Mouse (Mus musculus): ENCODE results near the gene Ttc5.
"Not testable (repeated sequence)": the region's sequence is repeated elsewhere in the genome, so short reads cannot be mapped to it uniquely, and the experiment has no call there.

Gene Ttc5

DNA sequence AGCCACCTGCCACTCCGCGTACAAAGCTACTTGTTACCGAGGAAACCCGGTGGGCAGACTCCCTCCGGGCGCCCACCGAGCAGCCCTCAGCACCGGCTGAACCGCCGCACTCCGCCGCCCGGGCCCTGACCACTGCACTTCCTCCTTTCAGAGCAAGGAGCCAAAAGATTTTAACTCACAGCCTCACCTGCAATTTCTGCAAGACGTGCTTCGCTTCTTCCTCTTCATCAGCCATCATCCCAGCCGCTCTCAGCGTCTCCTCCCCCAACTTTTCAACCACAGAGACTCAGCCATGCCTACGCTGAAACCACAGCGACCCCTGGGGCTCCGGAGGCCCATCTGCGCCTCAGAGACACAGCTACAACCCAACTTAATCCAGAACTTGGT lies at the start of gene Ttc5:
TSS of gene Ttc5 (minus strand) at position 269 of the 387 bp plus-strand sequence.
- DNase-seq (ENCODE audit: low spot score in 2 of 2) = peak; percentile 77 to 84

DNA sequence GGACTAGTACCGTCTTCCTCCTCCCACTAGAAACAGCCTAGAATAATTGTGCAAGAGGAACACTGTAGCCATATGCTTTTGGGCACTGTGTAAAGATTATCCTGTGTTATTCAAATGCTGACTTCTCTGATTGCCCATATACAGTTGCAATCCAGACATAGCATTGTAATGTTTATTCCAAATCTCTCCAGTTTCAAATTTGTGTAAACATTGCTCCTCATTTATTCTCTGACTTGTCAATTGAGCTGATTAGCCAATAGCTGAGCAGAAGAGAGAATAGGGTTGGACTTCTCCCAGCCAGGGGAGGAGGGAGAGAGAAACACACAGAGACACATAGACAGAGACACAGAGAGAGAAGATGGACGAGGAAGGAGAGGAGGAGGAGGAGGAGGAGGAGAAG lies 49.1 kb upstream of the Ttc5 start:
- no peak for DNase-seq (ENCODE audit: low spot score in 2 of 2)

DNA sequence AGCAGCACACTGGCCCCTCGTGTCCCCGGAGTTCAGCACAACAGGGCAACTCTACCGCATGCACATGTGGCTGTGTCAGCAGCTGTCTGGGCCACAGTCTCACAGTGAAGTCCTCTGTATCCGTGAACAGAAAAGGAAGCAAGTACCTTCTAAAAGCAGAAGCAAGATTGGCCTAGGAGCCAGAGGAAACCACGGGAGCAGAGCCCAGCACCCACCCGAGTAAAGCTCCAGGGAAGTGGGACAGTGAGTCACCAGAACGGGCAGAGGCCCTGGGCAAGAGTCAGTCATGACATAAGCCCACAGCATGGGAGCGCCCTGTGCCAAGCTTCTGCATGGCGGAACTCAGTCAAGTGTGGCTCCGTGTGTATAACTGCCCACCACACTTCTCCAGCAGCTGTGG lies 48.6 kb upstream of the Ttc5 start:
- DNase-seq (ENCODE audit: low spot score in 2 of 2) = peak; percentile 15 to 18

DNA sequence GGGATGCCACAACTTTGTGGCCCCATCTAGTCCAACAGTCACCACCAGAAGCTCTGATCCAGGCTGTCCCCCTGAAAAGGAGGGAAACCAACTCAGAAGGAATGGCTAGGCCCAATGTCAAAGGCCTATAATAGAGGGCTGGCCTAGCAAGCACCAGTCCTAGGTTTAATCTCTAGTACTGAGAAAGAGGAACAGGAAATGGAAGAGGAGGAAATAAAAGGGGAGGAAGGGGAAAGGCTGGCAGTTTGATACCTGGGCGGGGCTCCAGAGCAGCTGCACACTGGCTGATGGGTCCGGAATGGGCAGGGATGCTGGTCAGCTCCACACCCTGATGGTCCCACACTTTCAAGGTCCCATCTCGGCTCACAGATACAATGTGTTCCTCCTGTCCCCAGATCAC lies 44.6 kb upstream of the Ttc5 start:
- DNase-seq (ENCODE audit: low spot score in 2 of 2) = no peak

DNA sequence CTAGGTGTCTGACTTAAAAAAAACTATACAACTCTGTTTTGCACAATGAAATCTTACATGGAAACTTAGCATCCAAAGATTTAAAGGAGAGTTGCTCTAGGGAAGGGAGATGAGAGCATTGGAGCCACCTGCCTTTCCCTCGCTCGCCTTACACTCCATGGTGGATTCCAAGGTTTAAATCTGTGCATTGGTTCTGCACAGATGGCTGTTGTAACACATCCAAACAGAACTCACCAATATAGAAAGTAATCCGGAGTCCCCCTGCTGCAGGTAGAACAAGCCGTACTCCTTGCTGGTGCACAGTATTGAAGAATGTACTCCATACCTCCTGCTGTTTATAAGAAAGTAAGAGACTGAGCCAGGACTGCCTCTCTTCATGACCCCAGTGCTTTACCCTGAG lies 41.3 kb upstream of the Ttc5 start:
- DNase-seq (ENCODE audit: low spot score in 2 of 2) = no peak

DNA sequence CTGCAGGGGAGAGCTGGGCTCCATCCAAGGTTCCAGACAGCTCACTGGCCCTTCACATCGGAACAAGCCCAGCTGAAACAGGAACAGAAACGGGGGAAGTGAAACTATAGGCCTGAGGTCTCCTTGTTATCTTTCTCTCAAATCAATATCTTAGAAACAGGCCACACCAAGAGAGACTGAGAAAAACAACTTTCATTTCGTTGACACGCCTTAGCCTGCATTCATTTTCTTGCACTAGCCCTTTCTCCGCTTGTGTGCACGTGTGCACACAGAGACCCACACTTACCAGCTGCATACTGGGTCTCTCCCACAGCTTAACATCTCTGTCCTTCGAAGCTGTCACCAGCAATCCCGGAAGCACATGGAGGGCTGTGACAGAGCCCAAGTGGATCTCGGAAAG lies 38.9 kb upstream of the Ttc5 start:
- no peak for DNase-seq (ENCODE audit: low spot score in 2 of 2)

DNA sequence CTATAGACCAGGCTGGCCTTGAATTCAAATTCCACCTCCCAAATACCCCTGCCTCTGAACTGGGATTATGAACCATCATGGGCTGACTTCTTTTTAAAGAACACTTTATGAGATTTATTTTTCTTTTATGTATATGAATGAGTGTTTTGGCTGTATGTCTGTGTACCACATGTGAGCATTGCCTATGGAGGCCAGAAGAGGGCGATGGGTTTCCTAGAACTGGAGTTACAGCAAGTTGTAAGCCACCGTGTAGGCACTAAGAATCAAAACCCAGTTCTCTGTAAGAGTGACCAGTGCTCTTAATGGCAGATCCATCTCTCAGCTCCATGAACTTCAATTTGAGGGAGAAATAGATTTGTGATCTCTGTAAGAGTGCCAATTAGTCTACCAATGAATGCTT lies 37.9 kb upstream of the Ttc5 start:
- DNase-seq (ENCODE audit: low spot score in 2 of 2) = no peak

DNA sequence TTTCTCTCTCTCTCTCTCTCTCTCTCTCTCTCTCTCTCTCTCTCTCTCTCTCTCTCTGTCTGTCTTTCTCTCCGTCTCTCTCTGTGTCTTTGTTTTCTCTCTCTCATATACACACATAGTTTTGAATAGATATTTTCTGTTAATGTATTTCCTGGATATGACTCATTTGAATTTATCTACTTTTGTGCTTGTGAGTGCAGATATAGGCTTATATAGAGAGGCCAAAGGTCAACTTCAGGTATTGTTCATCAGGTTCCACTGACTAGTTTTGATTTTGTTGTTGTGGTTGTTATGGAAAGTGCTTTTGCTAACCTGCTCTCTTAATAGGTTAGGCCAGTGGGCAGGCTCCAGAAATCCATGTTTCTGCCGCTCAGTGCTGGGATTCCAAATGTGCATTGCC lies 27.7 kb upstream of the Ttc5 start:
- no peak for DNase-seq (ENCODE audit: low spot score in 2 of 2)

DNA sequence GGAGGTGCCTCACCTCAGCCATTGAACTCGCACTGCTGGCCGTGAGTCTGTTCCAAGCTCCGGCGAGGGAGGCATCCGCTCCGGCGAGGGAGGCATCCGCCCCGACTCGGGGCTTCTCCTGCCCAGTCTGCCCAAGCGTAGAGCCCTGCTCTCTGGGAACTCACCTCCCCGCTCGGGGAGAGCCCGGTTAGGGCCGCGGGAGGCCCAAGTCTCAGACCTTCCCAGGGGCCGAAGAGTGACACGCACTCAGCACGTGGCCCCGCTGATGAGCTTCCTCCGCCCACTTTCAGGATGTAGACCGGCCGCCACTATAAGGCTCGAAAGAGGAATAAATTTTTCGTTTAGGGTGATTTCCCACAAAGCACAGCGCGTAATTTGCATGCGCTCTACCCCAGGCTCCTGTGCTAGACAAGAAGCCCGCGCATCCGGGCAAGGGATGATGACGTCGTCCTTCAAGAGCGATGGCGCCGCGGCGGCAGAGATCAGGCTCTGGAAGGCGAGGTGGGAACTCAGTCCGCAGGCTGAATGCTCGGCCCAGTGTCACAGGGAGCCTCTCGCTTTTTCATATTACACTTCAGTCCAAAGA lies 22.3 kb upstream of the Ttc5 start, which contains the start of the genes Ccnb1ip1 and Parp2:
TSS of gene Ccnb1ip1 (minus strand) at position 246 of the 586 bp plus-strand sequence.
TSS of gene Parp2 (plus strand) at position 355 of the 586 bp plus-strand sequence.
- peak; percentile 93 to 97 for DNase-seq (ENCODE audit: low spot score in 2 of 2)

DNA sequence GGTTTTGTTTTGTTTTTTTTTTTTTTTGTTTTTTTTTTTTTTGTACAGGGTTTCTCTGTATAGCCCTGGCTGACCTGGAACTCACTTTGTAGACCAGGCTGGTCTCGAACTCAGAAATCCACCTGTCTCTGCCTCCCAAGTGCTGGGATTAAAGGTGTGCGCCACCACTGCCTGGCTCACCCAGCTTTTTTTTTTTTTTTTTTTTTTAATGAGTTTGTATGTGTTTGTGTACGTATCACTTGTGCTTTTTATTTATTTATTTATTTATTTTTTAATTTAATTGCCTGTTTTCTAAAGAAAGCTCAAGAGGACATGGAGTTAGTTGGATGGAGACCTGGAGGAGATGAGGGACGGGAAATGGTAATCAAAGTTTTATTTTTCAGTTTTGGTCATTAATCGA lies 21.1 kb upstream of the Ttc5 start:
- DNase-seq (ENCODE audit: low spot score in 2 of 2) = not testable (repeated sequence)

DNA sequence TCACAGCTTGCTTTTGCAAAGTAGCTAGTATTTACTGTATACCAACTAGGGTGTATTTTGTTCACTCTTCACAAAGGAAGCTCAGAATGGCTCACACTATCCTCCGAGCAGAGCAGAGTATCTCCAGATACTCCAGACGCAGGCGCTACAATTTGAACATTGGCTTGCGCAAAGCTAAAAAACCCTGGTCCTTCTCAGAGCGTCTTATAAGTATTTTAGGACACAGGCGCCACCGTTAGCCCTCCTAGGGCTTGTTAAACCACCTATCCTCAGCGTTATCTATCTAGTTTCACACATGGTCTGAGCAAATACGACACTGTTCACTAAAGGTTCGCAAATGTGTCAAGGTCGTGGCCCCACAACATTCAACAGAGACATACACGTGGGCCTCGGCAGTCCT lies 19.4 kb upstream of the Ttc5 start:
- DNase-seq (ENCODE audit: low spot score in 2 of 2) = no peak

DNA sequence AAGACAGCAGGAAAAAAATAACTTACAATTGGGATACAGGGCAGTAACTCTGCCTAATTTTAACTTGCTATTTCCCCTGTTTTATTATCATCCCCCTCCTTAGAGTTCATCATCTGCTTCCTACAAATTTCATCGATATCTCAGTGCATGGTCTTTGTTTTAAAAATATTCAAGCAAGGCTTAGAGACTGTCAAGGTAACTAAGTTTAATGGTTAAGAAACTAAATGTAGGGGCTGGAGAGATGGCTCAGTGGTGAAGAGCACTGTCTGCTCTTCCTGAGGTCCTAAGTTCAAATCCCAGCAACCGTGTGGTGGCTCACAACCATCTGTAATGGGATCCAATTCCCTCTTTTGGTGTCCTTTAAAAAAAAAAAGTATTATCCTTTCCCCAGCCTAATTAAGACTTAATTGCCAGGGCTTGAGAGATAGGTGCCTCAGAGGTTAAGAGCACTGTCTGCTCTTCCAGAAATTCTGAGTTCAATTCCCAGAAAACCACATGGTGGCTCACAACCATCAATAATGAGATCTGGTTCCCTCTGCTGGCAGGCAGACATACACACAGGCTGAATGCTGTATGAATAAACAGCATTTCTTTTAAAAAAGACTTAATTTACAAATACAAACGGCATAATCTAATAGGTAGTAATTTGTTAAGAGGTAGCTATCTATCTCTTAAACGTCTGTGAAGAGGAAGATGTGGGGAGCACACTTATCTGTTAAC lies 17.7 kb upstream of the Ttc5 start:
- DNase-seq (ENCODE audit: low spot score in 2 of 2) = no peak

DNA sequence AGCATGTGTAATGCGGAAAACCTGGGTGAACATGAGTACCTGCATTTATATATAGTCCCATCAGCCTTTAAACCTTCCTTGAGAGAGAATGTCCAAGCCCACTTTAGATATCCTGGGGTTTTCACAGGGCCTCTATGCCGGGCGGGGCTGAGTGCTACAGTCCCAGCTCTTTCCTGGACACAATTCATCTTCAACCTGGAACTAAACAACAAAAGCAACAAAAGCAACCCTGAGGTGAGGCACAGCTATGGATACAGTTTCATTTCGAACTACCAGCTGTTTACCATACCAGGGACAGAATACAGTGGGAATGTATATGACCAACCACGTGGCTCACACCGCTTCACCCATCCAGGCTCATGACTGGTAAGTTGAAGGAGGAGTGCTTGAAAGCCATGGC lies 17.1 kb upstream of the Ttc5 start:
- DNase-seq (ENCODE audit: low spot score in 2 of 2) = no peak

DNA sequence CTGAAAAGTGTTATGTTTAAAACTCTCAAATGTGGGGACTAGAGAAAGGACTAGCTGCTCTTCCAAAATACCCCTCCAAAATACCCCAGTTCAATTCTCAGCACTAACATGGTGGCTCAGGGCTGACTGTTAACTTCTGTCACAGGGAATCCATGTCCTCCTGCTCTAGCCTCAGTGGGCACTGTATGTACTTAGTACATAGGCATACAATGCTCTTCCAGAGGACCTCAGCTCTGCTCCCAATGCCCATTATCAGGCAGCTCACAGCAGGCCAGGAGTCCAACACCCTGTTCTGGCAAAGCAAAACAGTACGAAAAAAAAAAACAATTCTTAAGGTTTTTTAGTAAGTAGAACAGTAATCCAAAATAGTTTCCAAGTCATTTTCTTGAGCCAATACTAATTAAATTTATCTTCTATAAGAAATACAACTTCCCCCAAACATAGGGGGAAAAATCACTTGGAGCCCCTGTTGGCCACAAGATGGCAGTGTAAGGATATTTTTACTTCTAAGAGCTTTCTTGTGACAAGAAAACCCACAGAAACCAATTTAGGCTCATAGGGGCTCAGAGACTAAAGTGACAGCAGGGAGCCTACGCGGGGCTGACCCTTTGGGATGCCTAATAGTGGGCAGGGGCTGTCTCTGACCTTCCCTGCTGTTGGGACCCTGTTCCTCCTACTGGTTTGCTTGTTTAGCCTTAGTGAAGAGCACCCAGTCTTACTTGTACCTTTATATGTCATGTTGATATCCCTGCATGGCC lies 14.4 kb upstream of the Ttc5 start:
- peak in 1 of 2 experiments; percentile 20 for DNase-seq (ENCODE audit: low spot score in 2 of 2)

DNA sequence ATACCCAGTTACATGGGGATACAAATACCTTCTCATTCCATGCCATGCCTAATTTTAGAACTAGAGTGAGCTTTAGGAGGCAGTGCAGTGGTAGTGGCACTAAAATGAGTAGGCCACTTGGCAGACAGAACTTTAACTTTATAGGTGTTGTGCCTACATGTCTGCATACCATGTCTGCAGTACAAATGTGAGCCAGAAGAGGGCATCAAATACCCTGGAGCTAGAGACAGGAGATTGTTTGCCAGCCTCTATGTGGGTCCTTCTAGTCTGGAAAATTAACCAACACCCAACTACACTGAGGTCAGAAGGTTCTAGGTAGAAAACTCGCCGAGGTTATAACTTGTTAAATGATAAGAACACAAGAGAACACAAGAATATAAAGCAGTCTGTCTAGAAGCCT lies 13.2 kb upstream of the Ttc5 start:
- no peak for DNase-seq (ENCODE audit: low spot score in 2 of 2)

DNA sequence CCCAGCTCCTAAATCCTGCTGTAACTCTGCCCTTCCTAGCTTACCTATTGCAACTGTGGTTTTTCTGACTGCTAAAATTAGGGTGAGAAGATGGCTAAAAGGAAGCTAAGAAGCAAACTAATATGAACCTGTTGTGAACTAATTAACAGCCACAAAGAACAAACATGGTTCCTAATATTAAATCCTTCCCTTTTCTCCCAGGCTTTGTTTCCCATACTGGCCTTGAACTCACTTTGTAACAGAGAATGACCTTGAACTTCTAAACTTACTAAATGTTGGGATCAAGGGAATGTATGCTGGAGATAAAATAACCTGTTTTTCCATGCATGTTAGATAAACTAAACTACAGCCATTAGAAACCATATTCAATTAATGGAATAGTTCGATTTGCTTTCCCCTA lies 11.1 kb upstream of the Ttc5 start:
- DNase-seq (ENCODE audit: low spot score in 2 of 2) = no peak

DNA sequence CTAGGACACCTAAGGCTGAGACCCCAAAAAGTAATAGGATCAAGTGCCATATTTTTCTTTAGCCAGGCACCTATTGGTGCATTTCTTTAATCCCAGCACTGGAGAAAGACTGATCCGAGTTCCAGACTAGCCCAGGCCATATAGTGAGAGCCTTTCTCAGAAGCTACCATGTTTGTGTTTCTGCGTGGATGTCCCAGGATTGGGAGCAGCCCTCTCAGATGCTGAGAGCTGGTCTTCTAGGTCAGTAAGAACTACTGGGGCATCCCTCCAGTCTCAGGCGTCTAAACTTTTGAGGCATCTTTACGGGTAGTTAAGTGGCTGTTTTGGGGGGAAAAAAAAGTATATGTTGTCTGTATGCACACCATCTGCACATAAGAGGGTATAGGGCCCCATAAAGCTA lies 10.6 kb upstream of the Ttc5 start:
- no peak for DNase-seq (ENCODE audit: low spot score in 2 of 2)

DNA sequence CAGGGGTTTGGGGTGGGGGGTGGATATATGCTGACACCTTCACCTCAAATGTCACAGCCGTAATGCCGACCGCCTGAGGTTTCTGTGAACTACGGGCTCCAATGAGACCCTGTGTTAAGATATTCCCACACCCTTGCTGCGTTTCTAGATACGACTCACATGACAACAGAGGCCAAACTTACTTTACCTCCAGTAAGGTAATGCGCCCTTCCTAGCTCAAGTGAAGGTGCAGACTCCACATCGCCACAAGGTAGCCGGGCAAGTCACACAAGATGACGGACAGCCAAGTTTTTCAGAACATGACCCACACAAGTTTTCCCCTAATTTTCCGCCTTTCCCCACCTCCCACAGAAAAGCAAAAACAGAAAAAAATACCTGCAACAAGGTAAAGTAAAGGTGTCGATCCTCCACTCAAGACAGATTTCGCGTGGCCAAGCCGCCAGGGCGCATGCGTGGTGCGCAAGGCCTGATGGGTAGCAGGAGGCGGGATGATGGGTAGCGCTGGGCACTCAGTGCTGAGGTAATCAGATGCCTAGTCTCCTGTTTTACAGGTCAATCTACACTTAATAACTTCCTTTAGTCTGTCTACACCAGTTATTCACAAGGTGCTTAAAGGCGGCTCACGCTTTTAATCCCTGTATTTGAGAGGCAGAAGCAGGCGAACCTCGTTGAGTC lies 10.1 kb upstream of the Ttc5 start:
- no peak for DNase-seq (ENCODE audit: low spot score in 2 of 2)

DNA sequence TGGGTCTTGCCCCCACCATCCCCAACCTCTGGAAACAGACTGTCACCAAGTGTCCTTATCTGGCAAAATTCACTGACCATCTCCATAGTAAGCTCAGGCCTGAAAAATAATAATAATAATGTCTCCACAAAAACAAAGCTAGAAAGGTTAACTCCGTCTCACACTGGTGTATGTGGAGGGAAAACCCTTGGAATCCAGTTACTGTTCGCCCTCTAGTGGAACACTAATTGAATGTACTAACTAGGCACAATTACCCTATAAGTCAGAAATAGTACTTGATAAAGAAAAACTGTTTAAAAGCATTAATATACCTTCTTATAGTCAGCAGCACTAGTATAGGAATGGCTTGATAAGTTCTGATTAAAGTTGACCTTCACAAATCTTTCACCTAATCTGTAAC lies 2.8 kb upstream of the Ttc5 start:
- DNase-seq (ENCODE audit: low spot score in 2 of 2) = no peak

DNA sequence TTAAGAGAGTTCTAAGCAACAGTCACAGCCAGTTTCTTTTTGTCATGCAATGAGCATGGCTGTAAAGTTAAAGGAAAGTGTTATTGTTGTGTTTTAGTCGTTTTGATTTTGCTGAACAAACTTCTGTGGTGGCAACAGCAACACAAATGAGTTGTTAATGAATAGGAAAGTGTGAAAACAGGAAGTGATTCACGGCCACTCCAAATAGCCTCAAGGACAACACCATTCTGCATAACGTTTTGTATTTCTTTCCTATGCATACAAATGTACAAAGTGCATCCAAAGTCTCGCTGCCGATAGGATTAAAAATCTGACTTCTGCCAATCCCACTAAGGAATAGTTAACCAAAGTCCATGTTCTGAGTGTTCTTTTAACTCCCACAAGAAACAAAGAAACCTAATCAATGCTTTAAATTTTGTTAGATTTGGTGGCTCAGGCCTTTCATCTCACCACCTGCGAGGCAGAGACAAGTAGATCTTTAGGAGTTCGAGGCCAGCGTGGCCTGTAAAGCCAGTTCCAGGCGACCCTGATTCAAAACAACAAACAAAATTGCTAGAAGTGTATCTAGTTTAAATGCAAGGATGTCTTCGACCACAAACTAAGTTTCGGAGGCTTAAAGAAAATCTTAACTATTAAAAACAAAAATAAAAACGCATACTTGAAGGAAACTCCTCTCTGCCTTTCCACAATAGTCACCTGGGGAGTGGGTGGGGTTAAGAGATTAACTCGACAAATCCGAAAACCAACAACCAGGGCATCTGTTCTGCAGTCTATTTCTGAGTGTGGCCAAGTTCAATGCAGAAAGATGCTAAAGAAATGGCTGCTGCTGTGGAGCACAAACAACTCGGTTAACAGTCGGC lies 698 bp downstream of the Ttc5 start:
- DNase-seq (ENCODE audit: low spot score in 2 of 2) = no peak

DNA sequence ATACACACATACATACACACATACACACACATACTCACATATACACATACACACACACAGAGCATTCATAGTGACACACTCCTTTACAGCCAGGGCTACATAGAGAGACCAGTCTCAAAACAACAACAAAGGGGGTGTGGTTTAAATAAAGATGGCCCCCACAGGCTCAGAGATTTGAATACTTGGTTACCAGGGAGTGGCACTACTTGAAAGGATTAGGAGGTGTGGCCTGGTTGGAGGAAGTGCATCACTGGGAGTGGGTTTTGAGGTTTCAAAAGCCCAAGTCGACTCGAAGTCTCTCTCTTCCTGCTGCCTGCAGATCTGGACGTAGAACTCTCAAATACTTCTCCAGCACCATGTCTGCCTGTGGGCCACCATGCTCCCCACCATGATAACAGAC lies 3.2 kb downstream of the Ttc5 start:
- no peak for DNase-seq (ENCODE audit: low spot score in 2 of 2)

All from frontal cortex, postnatal 10 days (tissue).